Mouse (Mus musculus) kidney, adult 2 months (tissue): ENCODE results near the gene Lhfp.

Source experiments
- CTCF ChIP-seq: fragments of 200-500 bp; conservative IDR thresholded peaks from 2 replicates; pipeline ENCODE4 v1.5.1; 2011; ENCODE audit warnings: low read depth, mild to moderate bottlenecking, control low read depth, low read length, moderate library complexity, mixed read lengths; ENCODE audit not compliant: insufficient read depth, insufficient read length
- POLR2A ChIP-seq: fragments of 200-500 bp; IDR thresholded peaks from one replicate; pipeline ENCODE4 v1.6.1; 2011; ENCODE audit warnings: low read depth, low read length, control low read depth

DNA sequence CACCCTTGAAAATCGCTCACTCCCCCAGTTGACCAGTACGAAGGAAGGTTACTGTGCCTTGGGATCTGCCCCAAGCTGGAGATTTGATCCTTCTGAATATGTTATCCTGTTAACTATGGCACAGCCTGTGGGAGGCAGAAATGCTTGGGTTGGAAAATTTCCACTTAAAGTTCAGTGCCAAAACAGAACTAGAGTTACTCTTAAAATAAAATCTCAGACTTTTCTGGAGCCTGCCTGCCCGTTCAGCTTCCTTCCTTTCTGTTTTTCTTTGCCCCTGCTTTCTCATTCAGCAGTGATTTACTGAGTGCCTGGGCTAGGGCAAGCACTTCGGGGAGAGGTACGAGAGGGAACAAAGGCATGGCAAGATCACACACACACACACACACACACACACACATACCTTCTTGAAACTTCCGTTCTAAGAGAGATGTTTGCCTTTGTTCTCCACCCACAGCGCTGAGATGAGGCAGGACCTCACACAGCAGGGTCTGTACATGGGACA, 217.4 kb downstream of the Lhfp start:
- no peak for TF ChIP-seq CTCF
- no peak for TF ChIP-seq POLR2A
